Mouse (Mus musculus): ENCODE measurements around the gene Olfr560.

Olfr560 gene

DNA sequence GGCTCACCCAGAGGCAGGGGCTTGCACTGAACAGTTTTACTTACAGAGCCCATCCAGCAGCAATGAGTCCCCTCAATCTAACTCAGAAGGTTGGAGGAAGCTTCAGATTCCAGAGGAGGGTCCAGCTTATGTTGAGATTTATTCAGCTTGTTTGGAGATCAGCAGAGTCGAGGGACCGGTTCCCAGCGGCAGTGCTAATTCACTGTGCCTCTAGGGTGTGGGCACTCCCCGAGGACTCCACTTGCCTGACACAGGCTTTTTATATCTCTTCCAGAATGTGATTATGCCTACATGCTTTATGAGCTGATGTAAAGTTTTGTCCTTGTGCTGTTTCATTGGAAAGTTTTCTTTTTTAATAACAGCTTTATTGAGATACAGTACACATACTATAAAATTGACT lies at the start of gene Olfr560, which contains the start of gene Olfr78:
Gene Olfr560 (minus strand): TSS at position 101 of the 400 bp plus-strand sequence.
Gene Olfr78 (minus strand): TSS at position 206 of the 400 bp plus-strand sequence.
- DNase-seq (ENCODE audit: extremely low spot score, low spot score), result no peak

DNA sequence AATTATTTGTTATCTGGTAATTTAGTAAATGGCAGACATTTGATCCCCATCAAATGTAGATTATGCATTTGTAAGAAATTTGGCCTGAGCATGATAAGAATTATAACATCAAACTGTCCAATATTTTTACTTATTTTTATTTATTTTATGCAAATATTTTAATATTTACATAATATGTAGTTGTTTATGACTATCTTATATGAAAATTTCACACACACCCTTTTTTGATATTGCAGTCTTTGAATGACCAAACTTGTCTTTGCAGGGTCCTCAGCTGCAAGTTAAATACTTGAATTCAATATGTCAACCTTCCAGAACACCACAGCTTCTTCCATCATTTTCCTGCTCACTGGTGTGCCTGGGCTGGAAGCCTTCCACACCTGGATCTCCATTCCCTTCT lies 44.0 kb upstream of the Olfr560 start, which contains the start of gene Olfr564:
Gene Olfr564 (plus strand): TSS at position 301 of the 400 bp plus-strand sequence.
- DNase-seq (ENCODE audit: extremely low spot score, low spot score), result no peak

DNA sequence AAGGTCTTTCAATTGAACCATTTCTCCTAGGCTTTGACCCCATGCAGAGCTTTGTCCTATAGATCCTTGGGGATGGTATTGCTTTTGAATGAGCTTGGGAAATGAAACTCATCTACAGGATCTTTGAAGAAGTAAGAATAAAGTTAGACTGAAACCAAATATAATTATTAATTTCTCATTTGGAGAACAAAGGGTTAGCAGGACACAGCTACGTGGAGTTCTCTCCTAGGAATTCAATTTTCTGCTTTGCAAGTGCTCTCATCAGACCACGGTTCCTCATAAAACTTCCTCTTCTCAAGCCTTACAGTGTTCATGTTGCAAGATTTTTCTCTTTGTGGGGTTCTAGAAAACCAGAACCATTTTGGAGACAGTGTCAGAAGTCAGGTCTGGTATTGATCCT lies 11.8 kb upstream of the Olfr560 start, which contains the start of gene Olfr561:
Gene Olfr561 (plus strand): TSS at position 301 of the 400 bp plus-strand sequence.
- no peak for DNase-seq (ENCODE audit: extremely low spot score, low spot score)

DNA sequence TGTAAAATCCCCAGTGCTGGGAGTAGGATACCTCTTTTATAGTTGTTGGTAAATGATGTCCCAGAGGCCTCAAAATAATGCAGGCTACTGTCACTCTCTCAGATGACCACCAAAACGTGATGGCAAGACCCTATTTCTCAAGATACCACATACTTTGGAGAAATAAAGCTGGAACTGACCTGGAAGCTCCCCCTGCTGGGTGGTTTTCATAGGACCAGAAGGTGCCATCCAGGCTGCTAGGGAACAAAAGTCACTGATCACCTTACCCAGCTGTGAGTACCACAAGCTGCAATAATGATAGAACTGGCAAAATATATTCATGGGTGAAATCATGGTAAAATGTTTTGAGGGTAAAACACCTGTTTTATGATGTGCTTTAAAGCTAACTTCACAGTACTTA lies 7.1 kb downstream of the Olfr560 start:
- DNase-seq (ENCODE audit: extremely low spot score, low spot score), result no peak

DNA sequence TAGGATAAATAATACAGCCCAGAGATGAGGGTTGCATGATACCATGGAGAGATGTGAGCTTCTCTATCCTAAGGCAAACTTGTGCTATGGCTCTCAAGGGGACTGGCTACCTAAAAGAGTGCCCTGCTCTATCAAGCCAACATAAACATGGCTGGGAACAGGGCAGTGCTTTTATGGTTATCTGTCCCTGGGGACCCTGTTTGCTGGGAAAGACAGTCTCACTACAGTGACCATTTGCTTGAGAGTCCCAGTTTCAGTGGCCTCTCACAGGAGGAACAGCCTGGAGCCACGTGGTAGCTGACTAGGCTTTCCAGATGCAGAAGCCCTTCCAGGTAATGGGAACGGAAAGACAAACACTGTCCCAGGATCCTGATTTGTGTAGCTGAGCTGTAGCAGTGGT lies 21.5 kb downstream of the Olfr560 start:
- no peak for DNase-seq (ENCODE audit: extremely low spot score, low spot score)

DNA sequence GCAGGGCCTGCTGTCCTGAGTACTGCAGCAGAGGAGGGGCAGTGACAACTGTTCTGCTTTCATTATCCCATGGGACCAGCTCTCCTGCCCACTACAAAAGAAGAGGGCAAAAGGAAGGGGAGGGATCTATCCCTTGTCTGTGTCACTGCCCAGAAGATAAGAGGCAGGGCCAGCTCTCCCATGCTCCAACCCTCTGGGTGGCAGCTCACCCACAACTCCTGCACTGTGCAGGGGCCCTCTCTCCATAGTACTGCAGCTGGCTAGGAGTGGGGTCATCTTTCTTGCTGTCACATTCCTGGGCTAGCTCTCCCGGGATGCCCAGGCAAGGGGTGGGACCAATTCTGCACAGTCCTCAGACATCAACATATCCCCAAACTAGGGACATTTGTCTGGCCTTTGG lies 25.4 kb downstream of the Olfr560 start:
- no peak for DNase-seq (ENCODE audit: extremely low spot score, low spot score)

DNA sequence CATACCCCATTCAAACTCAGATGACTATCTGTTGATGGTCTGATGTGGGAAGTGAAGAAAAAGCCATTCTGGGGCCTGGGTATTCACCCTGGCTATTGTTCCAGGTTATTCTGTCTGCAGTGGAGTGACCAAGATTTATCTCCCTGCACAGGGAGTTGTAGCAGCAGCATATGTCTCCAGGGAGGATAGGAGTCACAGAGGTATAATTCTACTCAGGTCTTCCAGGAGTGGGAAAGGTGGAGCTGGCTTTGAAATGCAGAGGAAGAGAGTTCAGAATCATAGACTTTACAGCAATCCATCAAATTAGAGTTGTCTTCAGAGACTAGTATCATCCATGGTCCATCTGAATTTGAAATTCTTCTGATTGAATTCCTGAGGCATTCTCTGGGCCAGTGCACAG lies 31.8 kb downstream of the Olfr560 start, which contains the start of gene Olfr559:
Gene Olfr559 (minus strand): TSS at position 101 of the 400 bp plus-strand sequence.
- no peak for DNase-seq (ENCODE audit: extremely low spot score, low spot score)

DNA sequence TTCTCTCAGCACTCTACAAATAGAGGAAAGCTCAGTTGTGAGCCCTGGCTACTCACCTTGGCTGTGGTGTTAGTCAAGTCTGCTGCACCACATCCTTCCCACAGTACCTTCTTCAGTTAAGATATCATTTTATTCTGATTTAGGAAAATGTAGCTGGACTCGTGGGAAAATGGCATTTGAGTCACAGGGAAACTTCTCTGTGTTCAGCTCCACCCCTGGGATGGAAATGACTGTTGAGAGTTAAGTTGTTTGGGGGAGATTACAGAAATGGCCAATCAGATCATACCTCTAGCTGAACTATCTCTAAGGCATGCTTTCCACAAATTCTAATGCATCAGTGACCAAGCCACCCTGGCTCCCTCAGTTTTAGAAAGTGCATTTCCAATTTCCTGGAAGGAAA lies 40.2 kb downstream of the Olfr560 start, which contains the start of gene Olfr33:
Gene Olfr33 (minus strand): TSS at position 101 of the 400 bp plus-strand sequence.
- DNase-seq (ENCODE audit: extremely low spot score, low spot score), result no peak

DNA sequence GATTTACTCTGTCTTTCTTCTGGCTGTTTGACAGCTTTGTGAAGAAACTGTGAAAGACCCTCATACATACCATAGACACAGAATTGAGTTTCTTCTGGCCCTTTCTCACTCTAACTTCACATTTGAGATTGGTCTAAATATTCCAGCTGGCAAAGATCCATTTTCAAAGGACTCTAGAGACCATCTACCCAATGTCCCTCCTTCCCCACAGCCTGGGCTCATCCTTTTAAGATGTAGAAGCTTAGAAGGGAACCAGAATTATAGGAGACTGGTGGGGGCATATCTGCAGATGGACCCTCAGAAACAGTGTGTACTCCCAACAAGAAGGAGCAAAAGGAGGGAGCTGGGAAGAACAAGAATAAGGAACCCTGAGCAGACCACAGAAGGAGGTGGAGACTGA lies 57.3 kb downstream of the Olfr560 start, which contains the start of gene Olfr558:
Gene Olfr558 (plus strand): TSS at position 301 of the 400 bp plus-strand sequence.
- no peak for DNase-seq (ENCODE audit: extremely low spot score, low spot score)

Data from neural tube, embryonic 10.5 days (tissue).